ENCODE assay signal across 9 mouse cellular contexts in genomic region chr16:38304460-38305194, GRCm38 (mm10). TPM values are rescaled to one million over a fixed set of nuclear protein-coding genes. Genes with fewer than 3 reads are reported as not detected.
DNase-seq lines count a peak whose midpoint lies in the region; ATAC-seq and TF ChIP-seq lines count a peak whose summit lies in the region.
"Had no signal": no experiment of that assay in that cellular context is flagged by ENCODE, and none has a peak within 500 bp of the region (broad histone marks: within the 10 kb centered on the region; RNA-seq: fewer than 3 reads in every experiment).

No protein-coding gene starts in this region.

- peak; percentile 12 for DNase-seq in cerebellum, adult 11-12 months
- DNase-seq in cerebellum, postnatal 4 days (ENCODE audit: low spot score in 2 of 2) = no peak
- peak; percentile 47 for DNase-seq in ES-E14 (ENCODE audit: low read depth, low spot score)
- DNase-seq in gastrocnemius, postnatal 25 days = peak; percentile 12
- DNase-seq in kidney, postnatal 4 days = peak; percentile 74 to 84
- DNase-seq in urinary bladder, adult 18-20 months (ENCODE audit: low spot score in 2 of 2) = no peak
- DNase-seq in left cerebral cortex, adult 18-20 months (ENCODE audit: low spot score in 2 of 2) = no peak

- H3K9ac ChIP-seq in ES-E14 (ENCODE audit: insufficient read depth, low read depth, low read length, poor library complexity, severe bottlenecking) = peak overlapping the region; percentile 0; the same call in 1 of the 2 replicates
- no peak overlapping the region for H3K9ac ChIP-seq in forebrain, embryonic 13.5 days

- 85% methylated on average over 17 of the region's 17 CpGs for WGBS in forebrain, embryonic 13.5 days

- peak overlapping the region in 1 of 2 experiments; percentile 35; a peak in 2 of 4 replicates for H3K4me3 ChIP-seq in ES-E14 (ENCODE audit: insufficient read depth in 1 of 2, low read depth in 1 of 2, low read length in 2 of 2, poor library complexity in 1 of 2, severe bottlenecking in 1 of 2)
- no peak overlapping the region for H3K4me3 ChIP-seq in forebrain, embryonic 13.5 days

- in situ Hi-C loops in ES-E14 (cut with MboI; ENCODE audit: low sequenced_read_pairs in 2 of 2, unreplicated experiment in 2 of 2) = no loop called here

- no peaks in the 10 kb centered on the region for H3K9me3 ChIP-seq in ES-E14 (ENCODE audit: control insufficient read depth, insufficient read depth, low read depth, low read length)
- no peaks in the 10 kb centered on the region for H3K9me3 ChIP-seq in forebrain, embryonic 13.5 days (replicated peaks)

- no peak overlapping the region for H3K4me2 ChIP-seq in forebrain, embryonic 13.5 days

- peaks cover 7 to 17% of the 10 kb centered on the region in 2 experiments; a peak in 2 of 4 replicates for H3K4me1 ChIP-seq in ES-E14 (ENCODE audit: control insufficient read depth in 2 of 2, insufficient read depth in 2 of 2, low read length in 2 of 2, poor library complexity in 1 of 2)
- H3K4me1 ChIP-seq in forebrain, embryonic 13.5 days = no peaks in the 10 kb centered on the region

- no peaks in the 10 kb centered on the region for H3K27me3 ChIP-seq in forebrain, embryonic 13.5 days

- no peak overlapping the region for H3K27ac ChIP-seq in ES-E14 (ENCODE audit: insufficient read depth, low read depth, low read length, poor library complexity, severe bottlenecking)
- H3K27ac ChIP-seq in forebrain, embryonic 13.5 days = no peak overlapping the region

- no peak for ATAC-seq in forebrain, embryonic 13.5 days

- H3K36me3 ChIP-seq in ES-E14 (ENCODE audit: control insufficient read depth, insufficient read depth, low read length, poor library complexity, severe bottlenecking) = no peaks in the 10 kb centered on the region
- H3K36me3 ChIP-seq in forebrain, embryonic 13.5 days (ENCODE audit: poor library complexity, severe bottlenecking) = no peaks in the 10 kb centered on the region

TF ChIP-seq in ES-E14, 5 proteins besides CTCF, POLR2A, EP300 and RAD21:
- TF ChIP-seq ZC3H11A (IDR thresholded peaks at IDR 0.05; ENCODE audit: borderline replicate concordance, low read depth, low read length) (no peak), HCFC1 (IDR thresholded peaks at IDR 0.05; ENCODE audit: borderline replicate concordance, insufficient read depth, low read length) (no peak), MAFK (IDR thresholded peaks at IDR 0.05; ENCODE audit: insufficient read depth, low read depth, low read length) (no peak), ZNF384 (IDR thresholded peaks at IDR 0.05; ENCODE audit: low read depth, low read length) (peak; percentile 42; the same call in 1 of the 2 replicates)

RNA-seq across cellular contexts. Expression of gene Nr1i2, which starts 10.0 kb away (rescaled TPM):
- 0.16 and 0.18 TPM in 2 replicates for total RNA-seq in ES-E14 (2012; rRNA removed)
- total RNA-seq in gastrocnemius, postnatal 25 days (2021) = not detected
- total RNA-seq in left cerebral cortex, adult 18-20 months (2021) = not detected
- polyA plus RNA-seq in forebrain, embryonic 13.5 days (2015; fragmentation: Nextera tagmentation; extraction: Ambion mirVana) = not detected in 2 replicates
- total RNA-seq: layer of hippocampus, adult 8-10 months had no signal

RNA-seq across cellular contexts. Expression of gene Maats1, which starts 37.3 kb away (rescaled TPM):
- 1.1 and 1.8 TPM in 2 replicates for total RNA-seq in ES-E14 (2012; rRNA removed)
- not detected for total RNA-seq in gastrocnemius, postnatal 25 days (2021)
- 1 to 10 TPM in 1 of 2 experiments, under 1 TPM in 1; 0.82 to 1.5 TPM for total RNA-seq in left cerebral cortex, adult 18-20 months (2021)
- polyA plus RNA-seq in forebrain, embryonic 13.5 days (2015; fragmentation: Nextera tagmentation; extraction: Ambion mirVana) = 0.61 and 1.4 TPM in 2 replicates

RNA-seq across cellular contexts. Expression of gene Cox17, which starts 42.2 kb away (rescaled TPM):
- 185 and 249 TPM in 2 replicates for total RNA-seq in ES-E14 (2012; rRNA removed)
- 100 to 1,000 TPM; 143 to 154 TPM for total RNA-seq in gastrocnemius, postnatal 25 days (2021)
- total RNA-seq in left cerebral cortex, adult 18-20 months (2021) = 100 to 1,000 TPM; 140 to 142 TPM
- polyA plus RNA-seq in forebrain, embryonic 13.5 days (2015; fragmentation: Nextera tagmentation; extraction: Ambion mirVana) = 129 and 147 TPM in 2 replicates

RNA-seq across cellular contexts. Expression of gene Gm21987, which starts 42.2 kb away (rescaled TPM):
- total RNA-seq in ES-E14 (2012; rRNA removed) = not detected in 2 replicates
- not detected for total RNA-seq in gastrocnemius, postnatal 25 days (2021)
- not detected for total RNA-seq in left cerebral cortex, adult 18-20 months (2021)
- not detected in 2 replicates for polyA plus RNA-seq in forebrain, embryonic 13.5 days (2015; fragmentation: Nextera tagmentation; extraction: Ambion mirVana)

RNA-seq across cellular contexts. Expression of gene Popdc2, which starts 57.4 kb away (rescaled TPM):
- total RNA-seq in ES-E14 (2012; rRNA removed) = 0.49 and 0.58 TPM in 2 replicates
- total RNA-seq in gastrocnemius, postnatal 25 days (2021) = 10 to 100 TPM; 50.3 to 67.8 TPM
- 1 to 10 TPM in 1 of 2 experiments, under 1 TPM in 1; 0.89 to 1.3 TPM for total RNA-seq in left cerebral cortex, adult 18-20 months (2021)
- 0.23 and 0.29 TPM in 2 replicates for polyA plus RNA-seq in forebrain, embryonic 13.5 days (2015; fragmentation: Nextera tagmentation; extraction: Ambion mirVana)

Comparison
In these comparisons a context has a peak if more than half of its experiments do, and no peak if none do; other contexts are left out.
1. DNase-seq: peak in cerebellum, adult 11-12 months (single experiment), ES-E14 (single experiment), gastrocnemius, postnatal 25 days (single experiment) and kidney, postnatal 4 days (2 of 2); none in cerebellum, postnatal 4 days (0 of 2), urinary bladder, adult 18-20 months (0 of 2) and left cerebral cortex, adult 18-20 months (0 of 2).